Mouse (Mus musculus) stomach, embryonic 16.5 days (tissue): ENCODE data around the gene Sema4a. TPM values are rescaled to one million over a fixed set of nuclear protein-coding genes. Genes with fewer than 3 reads are reported as not detected.

ENCODE experiments used
- ATAC-seq: fragments of 200-750 bp; cut with Nextera tagmentation; 2 replicates; pipeline ENCODE4 v1.8.0; 2017; ENCODE audit warnings: moderate number of reproducible peaks, moderate TSS enrichment; ENCODE audit not compliant: insufficient read depth, low FRiP score
- H3K27ac ChIP-seq: fragments of 300-500 bp; sonication (generic); 2 replicates; pipeline ENCODE4 v1.5.1; 2014; ENCODE audit warnings: low read length
- H3K27me3 ChIP-seq: fragments of 300-500 bp; sonication (generic); 2 replicates; pipeline ENCODE4 v1.6.1; 2014; ENCODE audit warnings: low read length, control low read depth, mixed read lengths; ENCODE audit not compliant: control insufficient read depth, insufficient read depth
- H3K36me3 ChIP-seq: fragments of 300-500 bp; sonication (generic); 2 replicates; pipeline ENCODE4 v1.6.1; 2014; ENCODE audit warnings: low read length; ENCODE audit not compliant: control insufficient read depth, insufficient read depth
- H3K4me1 ChIP-seq: fragments of 300-500 bp; sonication (generic); 2 replicates; pipeline ENCODE4 v1.6.1; 2014; ENCODE audit warnings: low read length, control low read depth, mixed read lengths; ENCODE audit not compliant: control insufficient read depth, insufficient read depth
- H3K4me2 ChIP-seq: fragments of 300-500 bp; sonication (generic); 2 replicates; pipeline ENCODE4 v1.6.1; 2014; ENCODE audit warnings: low read depth, low read length, mixed read lengths
- H3K4me3 ChIP-seq: fragments of 300-500 bp; sonication (generic); replicated peaks from 2 replicates; pipeline ENCODE4 v1.5.1; 2014; ENCODE audit warnings: mild to moderate bottlenecking, low read length
- H3K9ac ChIP-seq: fragments of 300-500 bp; sonication (generic); 2 replicates; pipeline ENCODE4 v1.6.1; 2014; ENCODE audit warnings: low read length
- H3K9me3 ChIP-seq: fragments of 300-500 bp; sonication (generic); replicated peaks from 2 replicates; pipeline ENCODE4 v1.6.1; 2016; ENCODE audit warnings: low read length, control low read depth; ENCODE audit not compliant: control insufficient read depth
- WGBS: fragments of 180-500 bp; shearing (Covaris S2); extraction: QIAGEN DNeasy Blood & Tissue Kit; methylation state at CpG from one replicate; pipeline ENCODE4 v1.1.7; 2014; 5-methylcytosine and 5-hydroxymethylcytosine counted together
- polyA plus RNA-seq: library from polyadenylated mRNA; unstranded; fragments of >200 nt; fragmentation: Nextera tagmentation; extraction: Ambion mirVana; gene quantifications from 2 replicates; pipeline ENCODE4 v1.2.1, GENCODE M21; 2015

Gene Sema4a
- polyA plus RNA-seq, 1 experiment from 2014 or later: 33.1 TPM

DNA sequence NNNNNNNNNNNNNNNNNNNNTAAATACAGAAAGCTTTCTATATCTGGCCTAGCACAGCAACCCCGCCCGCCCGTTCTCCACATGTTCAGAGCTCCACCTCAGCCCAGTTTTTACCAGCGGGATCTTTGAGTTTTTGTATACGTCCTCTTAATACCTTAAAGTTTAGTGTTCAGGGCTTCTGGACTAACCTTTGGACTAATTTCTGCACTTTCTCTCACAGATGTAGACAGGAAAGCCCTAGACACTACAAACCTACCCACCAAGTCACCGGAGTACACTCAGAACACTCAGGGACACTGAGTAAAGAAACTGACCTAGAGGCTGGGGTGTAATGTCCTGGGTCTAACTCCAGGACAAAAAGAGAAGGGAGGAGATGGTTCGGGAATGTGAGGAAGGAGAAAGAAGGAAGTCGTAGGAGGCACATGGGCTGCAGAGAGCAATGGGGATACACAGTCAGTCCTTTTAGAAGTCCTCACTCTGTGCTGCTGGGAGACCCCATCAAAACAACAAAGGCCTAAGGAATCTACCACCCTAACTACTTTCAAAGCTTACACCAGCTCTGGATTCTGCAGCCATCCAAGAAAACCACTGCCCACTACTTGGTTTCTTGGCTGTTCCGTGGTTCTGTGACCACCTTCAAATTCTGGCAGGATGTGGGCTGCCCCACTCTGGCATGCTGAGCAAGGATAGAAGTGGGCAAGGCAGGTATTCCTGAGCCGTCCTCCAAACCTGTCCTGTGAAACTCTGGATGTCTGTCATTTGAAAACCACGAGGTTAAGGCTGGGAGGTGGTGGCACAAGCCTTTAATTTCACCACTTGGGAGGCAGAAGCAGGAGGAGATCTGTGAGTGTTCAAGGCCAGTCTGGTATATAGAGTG lies 33.0 kb upstream of the Sema4a start:
- H3K36me3 ChIP-seq: no peaks in the 10 kb centered on the region
- H3K27ac ChIP-seq: peak overlapping the region; percentile 99
- H3K27me3 ChIP-seq: no peaks in the 10 kb centered on the region
- H3K4me2 ChIP-seq: peak overlapping the region; percentile 88
- peaks cover 70% of the 10 kb centered on the region for H3K4me1 ChIP-seq
- WGBS: 57% methylated on average over 11 of the region's 11 CpGs
- ATAC-seq: no peak
- H3K4me3 ChIP-seq: peak overlapping the region; percentile 51
- H3K9ac ChIP-seq: peak overlapping the region; percentile 80
- H3K9me3 ChIP-seq: no peaks in the 10 kb centered on the region

DNA sequence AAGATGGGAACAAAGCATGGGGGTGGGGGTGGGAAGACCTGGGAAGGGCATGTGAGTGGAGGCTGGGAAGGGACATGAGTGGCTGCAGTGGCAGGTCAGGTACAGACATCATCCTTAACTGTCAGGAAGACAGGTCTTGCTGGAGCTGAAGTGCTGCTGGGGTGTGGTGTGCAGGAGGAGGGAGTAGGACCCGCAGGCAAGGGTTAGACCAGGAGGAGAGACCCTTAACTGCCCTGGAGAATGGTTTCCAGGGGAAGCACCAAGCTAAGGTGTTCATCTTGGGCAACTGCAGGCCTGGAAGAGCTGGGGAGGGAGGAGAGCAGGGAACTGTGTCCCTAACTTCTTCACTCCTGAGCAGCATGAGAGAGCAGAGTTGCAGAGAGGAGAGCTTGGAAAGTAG lies 26.4 kb upstream of the Sema4a start:
- WGBS: 76% methylated on average over 1 of the region's 1 CpGs
- no peak for ATAC-seq
- no peaks in the 10 kb centered on the region for H3K9me3 ChIP-seq

DNA sequence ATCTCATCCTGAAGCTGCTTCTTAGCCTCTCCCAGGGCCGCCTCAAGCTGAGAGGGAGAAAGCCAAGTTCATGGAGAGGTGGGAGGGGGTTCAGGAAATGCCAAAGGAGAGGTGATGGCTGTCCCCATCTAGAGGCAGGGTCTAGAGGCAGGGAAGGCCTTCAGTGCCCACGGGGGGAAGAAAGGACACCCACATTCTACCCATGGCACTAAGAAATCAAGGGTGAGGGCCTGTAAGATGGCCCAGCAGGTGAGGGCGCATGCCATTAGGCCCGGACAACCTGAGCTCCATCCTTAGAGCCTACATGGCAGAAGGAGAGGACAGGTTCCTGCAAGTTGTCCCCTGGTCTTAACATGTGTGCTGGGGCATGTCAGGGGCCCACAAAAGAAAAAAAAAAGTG lies 25.9 kb upstream of the Sema4a start:
- Histone ChIP-seq H3K4me2 (no peak overlapping the region), H3K36me3 (peaks cover 29% of the 10 kb centered on the region), H3K27ac (no peak overlapping the region), H3K4me3 (no peak overlapping the region), H3K9ac (no peak overlapping the region), H3K9me3 (no peaks in the 10 kb centered on the region), H3K27me3 (no peaks in the 10 kb centered on the region), H3K4me1 (peaks cover 34% of the 10 kb centered on the region)
- WGBS: 76% methylated on average over 4 of the region's 4 CpGs
- ATAC-seq: no peak

More for the DNA sequence above, 26.4 kb upstream of the Sema4a start:
- Histone ChIP-seq H3K9ac (no peak overlapping the region), H3K4me3 (no peak overlapping the region), H3K4me1 (peaks cover 36% of the 10 kb centered on the region), H3K36me3 (peaks cover 24% of the 10 kb centered on the region), H3K27ac (no peak overlapping the region), H3K27me3 (no peaks in the 10 kb centered on the region), H3K4me2 (no peak overlapping the region)

DNA sequence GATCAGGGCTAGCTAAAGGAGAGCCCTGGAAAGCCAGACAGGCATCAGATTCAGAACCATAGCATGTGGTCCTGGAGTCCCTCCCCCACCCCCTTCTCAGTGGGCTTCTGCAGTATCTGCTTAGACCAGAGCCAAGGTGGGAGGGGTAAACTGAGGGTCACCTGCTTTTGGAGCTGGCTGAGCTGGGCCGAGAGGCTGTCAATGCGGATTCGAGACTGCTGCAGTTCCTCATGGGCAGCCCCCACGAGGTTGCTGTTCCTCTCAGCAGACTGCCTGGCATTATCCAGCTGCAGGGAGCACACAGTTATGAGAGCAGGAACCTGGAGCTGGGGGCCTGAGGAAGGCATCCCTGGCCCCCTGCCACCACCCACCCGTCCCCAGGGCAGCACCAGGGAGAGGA lies 25.1 kb upstream of the Sema4a start:
- peaks cover 29% of the 10 kb centered on the region for H3K36me3 ChIP-seq
- no peak for ATAC-seq
- H3K9me3 ChIP-seq: no peaks in the 10 kb centered on the region
- 65% methylated on average over 5 of the region's 5 CpGs for whole genome bisulfite sequencing
- no peak overlapping the region for H3K9ac ChIP-seq
- no peak overlapping the region for H3K27ac ChIP-seq
- no peaks in the 10 kb centered on the region for H3K27me3 ChIP-seq
- peaks cover 31% of the 10 kb centered on the region for H3K4me1 ChIP-seq
- no peak overlapping the region for H3K4me3 ChIP-seq
- H3K4me2 ChIP-seq: no peak overlapping the region

DNA sequence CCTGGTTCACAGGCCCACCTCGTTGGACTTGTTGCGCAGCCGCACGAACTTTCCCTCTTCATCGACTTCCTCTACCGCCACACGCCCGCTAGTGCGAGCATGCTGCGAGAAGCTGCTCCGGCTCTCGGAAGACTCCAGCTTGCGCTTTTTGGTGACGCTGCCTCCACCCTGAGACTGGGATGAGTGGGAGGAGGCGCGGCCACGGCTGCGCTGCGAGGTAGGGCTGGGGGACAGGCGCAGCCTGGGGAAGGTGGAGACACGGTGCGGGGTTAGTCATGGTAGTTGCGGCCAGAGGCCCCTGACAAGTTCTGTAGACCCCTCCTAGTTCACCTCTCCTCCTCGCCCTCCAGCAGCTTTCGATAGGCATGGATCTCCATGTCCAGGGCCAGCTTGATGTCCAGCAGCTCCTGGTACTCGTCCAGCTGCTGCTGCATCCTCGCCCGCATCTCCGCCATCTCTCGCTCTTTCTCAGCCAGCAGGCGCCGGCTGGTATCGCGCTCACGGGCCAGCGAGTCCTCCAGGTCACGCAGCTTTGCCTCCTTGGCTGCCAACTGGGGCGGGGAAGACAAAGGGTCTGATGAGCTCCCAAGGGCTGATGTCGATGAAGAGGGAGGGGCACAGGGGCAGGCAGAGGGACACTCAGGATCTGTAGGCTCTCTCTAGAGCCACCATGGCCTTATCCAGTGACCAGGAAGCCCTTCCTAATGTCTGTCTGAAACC lies 23.8 kb upstream of the Sema4a start:
- no peaks in the 10 kb centered on the region for H3K27me3 ChIP-seq
- no peak overlapping the region for H3K4me2 ChIP-seq
- H3K9me3 ChIP-seq: no peaks in the 10 kb centered on the region
- 36% methylated on average over 39 of the region's 39 CpGs for WGBS
- 0 out of 2 replicates have a peak overlapping the region, but pooled peaks have one; percentile 8 for H3K9ac ChIP-seq
- no peak overlapping the region for H3K4me3 ChIP-seq
- ATAC-seq: no peak
- peaks cover 18% of the 10 kb centered on the region for H3K4me1 ChIP-seq
- peaks cover 29% of the 10 kb centered on the region for H3K36me3 ChIP-seq
- no peak overlapping the region for H3K27ac ChIP-seq

DNA sequence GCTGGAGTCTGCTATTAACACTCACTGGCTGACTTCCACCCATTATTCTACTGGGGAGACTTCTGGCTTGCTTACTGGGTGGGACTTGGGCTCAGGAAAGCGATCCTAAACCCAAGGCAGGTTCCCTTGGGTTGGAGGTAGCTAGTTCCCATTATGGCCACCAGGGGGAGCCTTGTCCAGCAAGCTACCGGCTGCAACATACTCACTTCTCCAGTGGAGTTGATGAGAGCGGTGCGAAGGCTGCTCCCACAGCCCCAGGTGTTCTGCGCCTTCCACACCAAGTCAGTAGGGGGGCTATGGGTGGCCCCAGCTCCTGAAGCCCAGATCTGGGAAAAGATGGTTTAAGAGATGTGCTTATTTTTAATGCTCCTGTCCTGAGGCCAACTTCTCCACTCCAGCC lies 22.6 kb upstream of the Sema4a start:
- no peaks in the 10 kb centered on the region for H3K9me3 ChIP-seq
- no peaks in the 10 kb centered on the region for H3K27me3 ChIP-seq
- no peak for ATAC-seq
- H3K9ac ChIP-seq: no peak overlapping the region
- H3K36me3 ChIP-seq: peaks cover 29% of the 10 kb centered on the region
- peaks cover 7% of the 10 kb centered on the region for H3K4me1 ChIP-seq
- no peak overlapping the region for H3K4me2 ChIP-seq
- no peak overlapping the region for H3K27ac ChIP-seq
- no peak overlapping the region for H3K4me3 ChIP-seq
- WGBS: 7% methylated on average over 5 of the region's 5 CpGs

DNA sequence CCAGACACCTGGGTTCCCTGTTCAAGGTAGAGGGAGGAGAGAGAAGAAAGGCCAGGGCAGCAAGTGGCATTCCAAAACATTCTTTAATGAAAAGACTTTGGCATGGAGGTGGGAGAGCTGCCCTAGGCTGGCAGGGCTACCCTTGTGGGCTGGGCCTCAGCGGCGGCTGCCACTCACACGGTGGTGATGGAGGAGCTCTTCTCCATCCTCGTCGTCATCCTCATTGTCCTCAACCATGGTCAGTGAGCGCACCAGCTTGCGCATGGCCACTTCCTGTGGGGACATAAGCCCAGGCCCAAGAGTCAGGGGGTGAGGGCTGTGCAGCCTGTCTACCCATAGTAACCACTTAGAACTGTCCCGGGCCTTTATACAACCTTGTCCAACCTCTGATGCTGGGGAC lies 22.2 kb upstream of the Sema4a start:
- Histone ChIP-seq H3K27me3 (no peaks in the 10 kb centered on the region), H3K9me3 (no peaks in the 10 kb centered on the region), H3K9ac (no peak overlapping the region), H3K27ac (no peak overlapping the region), H3K4me2 (no peak overlapping the region), H3K4me3 (no peak overlapping the region), H3K4me1 (peaks cover 2% of the 10 kb centered on the region), H3K36me3 (peaks cover 29% of the 10 kb centered on the region)
- 79% methylated on average over 8 of the region's 8 CpGs for WGBS
- ATAC-seq: 0 out of 2 replicates have a peak, but pooled peaks have one; percentile 23

DNA sequence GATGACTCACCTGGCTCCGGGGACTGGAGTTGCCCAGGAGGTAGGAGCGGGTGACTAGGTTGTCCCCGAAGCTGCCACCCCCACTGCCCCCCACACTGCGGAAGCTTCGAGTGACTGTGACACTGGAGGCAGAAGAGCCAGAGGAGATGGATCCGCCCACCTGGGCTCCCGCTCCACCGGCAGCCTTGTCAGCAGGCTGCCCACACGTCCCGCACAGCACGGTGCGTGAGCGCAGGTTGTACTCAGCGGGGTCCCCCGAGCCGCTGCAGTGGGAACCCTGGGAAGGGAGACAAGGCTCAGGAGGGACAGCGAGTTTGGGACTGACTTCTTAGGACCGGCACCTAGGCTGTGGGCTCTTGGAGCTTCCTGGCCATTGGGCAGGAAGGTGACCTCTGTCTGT lies 21.4 kb upstream of the Sema4a start:
- H3K9ac ChIP-seq: no peak overlapping the region; the same call in 1 of the 2 replicates
- no peaks in the 10 kb centered on the region for H3K27me3 ChIP-seq
- ATAC-seq: no peak
- H3K9me3 ChIP-seq: no peaks in the 10 kb centered on the region
- no peak overlapping the region for H3K4me2 ChIP-seq
- H3K4me3 ChIP-seq: no peak overlapping the region
- 46% methylated on average over 18 of the region's 18 CpGs for WGBS
- H3K4me1 ChIP-seq: 0 out of 2 replicates have a peak, but pooled peaks cover 2% of the 10 kb centered on the region
- peaks cover 29% of the 10 kb centered on the region for H3K36me3 ChIP-seq
- H3K27ac ChIP-seq: no peak overlapping the region
